Mouse (Mus musculus): ENCODE measurements around the gene Ubqln1. TPM values are rescaled to one million over a fixed set of nuclear protein-coding genes. Genes with fewer than 3 reads are reported as not detected.
"Not testable (repeated sequence)": the region's sequence is repeated elsewhere in the genome, so short reads cannot be mapped to it uniquely, and the experiment has no call there.

Ubqln1 gene
- total RNA-seq, 2 experiments from 2014 or later: 49.0 to 51.9 TPM

DNA sequence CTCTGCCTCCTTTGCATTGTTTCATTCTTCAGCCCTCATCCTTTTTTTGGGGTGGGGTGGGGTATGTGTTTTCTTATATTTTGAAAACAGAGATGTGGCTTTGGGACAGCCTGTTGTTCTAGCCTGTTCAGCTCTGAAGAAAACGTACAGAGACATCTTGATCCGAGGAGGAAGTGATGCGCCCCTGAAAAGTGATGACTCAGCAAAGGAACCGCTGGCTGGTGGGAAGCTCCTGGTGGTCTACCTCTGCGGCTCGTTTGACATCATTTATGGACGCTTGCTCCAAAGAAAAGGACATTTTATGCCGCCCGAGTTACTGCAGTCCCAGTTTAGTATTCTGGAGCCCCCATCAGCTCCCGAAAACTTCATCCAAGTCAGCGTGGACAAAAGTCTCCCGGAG lies 52.1 kb downstream of the Ubqln1 start:
- no peak for DNase-seq
- intact Hi-C loops (cut with DNase I): no loop called here
- H3K27ac ChIP-seq: no peak overlapping the region
- TF ChIP-seq CTCF (IDR thresholded peaks at IDR 0.05): no peak
- H3K4me3 ChIP-seq: no peak overlapping the region

GRCm38 (mm10) chr13:58160761-58161160 lies 54.7 kb downstream of the Ubqln1 start:
- no peak for DNase-seq
- H3K27ac ChIP-seq: no peak overlapping the region
- intact Hi-C loops (cut with DNase I): no loop called here
- TF ChIP-seq CTCF (IDR thresholded peaks at IDR 0.05): no peak
- no peak overlapping the region for H3K4me3 ChIP-seq

GRCm38 (mm10) chr13:58158099-58158912 lies 57.1 kb downstream of the Ubqln1 start:
- peak; percentile 88 for DNase-seq
- peak overlapping the region; percentile 89 for H3K27ac ChIP-seq
- intact Hi-C loops (cut with DNase I): loop anchor here (2.0 to 10.0 kb wide), 4 partner anchors 74 to 384 kb away; partner anchors contain the start of gene 2210016F16Rik
- no peak; the same call in 1 of the 2 replicates for TF ChIP-seq CTCF (IDR thresholded peaks at IDR 0.05)
- H3K4me3 ChIP-seq: peak overlapping the region; percentile 90

DNA sequence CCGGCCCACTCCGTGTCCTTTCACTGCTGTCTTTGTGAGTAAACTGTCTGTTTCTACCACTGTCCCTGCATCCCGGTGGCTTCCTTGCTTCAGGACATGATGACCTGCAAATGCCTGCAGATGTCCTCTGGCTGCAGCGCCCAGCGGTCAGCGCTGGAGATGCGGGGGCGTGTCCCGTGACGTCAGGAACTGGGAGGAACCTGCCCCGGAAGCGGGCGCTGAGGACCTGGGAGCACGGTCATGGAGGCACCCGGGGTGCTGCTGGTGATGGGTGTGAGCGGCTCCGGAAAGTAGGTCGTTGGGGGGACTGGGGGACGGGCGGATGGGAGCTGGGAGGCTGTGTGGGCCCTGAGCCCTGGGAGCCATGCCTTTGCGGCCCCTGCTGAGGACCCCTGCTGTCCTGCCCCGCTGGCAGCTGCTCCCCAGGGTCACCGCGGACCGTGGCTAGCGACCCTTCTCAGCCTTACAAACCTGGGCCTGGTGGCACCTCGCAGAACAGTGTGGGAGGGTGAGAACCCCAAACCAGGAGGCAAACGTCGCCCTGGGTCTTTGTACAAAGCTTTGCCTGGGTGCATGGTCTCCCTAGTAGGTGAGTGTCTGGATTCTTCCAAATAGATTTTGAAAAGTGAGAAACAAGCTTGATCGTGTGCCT lies 57.9 kb downstream of the Ubqln1 start, which contains the start of gene Idnk:
Idnk (plus strand) TSS at position 203 of the 652 bp plus-strand sequence.
- peak within 1 kb of the TSS; percentile 90 for H3K4me3 ChIP-seq
- peak within 1 kb of the TSS; percentile 89 for H3K27ac ChIP-seq
- DNase-seq: peak; percentile 94
- intact Hi-C loops (cut with DNase I): loop anchor here (2.0 to 10.0 kb wide), 5 partner anchors 29 to 385 kb away; partner anchors contain the start of genes 2210016F16Rik and Hnrnpa0
- TF ChIP-seq CTCF (IDR thresholded peaks at IDR 0.05): peak; percentile 37

GRCm38 (mm10) chr13:58157036-58157435 lies 58.4 kb downstream of the Ubqln1 start:
- H3K27ac ChIP-seq: peak overlapping the region; percentile 89
- DNase-seq: no peak
- H3K4me3 ChIP-seq: peak overlapping the region; percentile 90
- intact Hi-C loops (cut with DNase I): loop anchor here (2.0 to 10.0 kb wide), 4 partner anchors 28 to 385 kb away; partner anchors contain the start of genes 2210016F16Rik and Hnrnpa0
- TF ChIP-seq CTCF (IDR thresholded peaks at IDR 0.05): no peak

DNA sequence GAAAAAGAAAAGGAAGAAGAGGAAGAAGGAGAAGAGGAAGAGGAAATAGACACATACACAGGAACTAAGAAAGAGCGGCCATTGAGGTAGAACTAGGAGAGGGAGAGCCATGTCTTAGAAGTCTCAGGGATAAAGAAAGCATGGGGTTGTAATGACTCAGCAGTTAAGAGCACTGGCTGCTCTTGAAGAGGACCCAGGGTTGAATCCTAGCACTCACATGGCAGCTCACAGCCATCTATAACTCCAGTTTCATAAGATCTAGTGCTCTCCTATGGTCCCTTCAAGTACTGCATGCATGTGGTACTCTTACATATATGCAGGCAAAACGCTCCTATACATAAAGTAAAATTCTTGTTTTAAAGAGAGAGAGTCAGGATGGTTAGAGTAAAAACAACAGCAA lies 59.4 kb downstream of the Ubqln1 start:
- intact Hi-C loops (cut with DNase I): loop anchor here (2.0 to 10.0 kb wide), 4 partner anchors 27 to 386 kb away; partner anchors contain the start of genes 2210016F16Rik and Hnrnpa0
- Histone ChIP-seq H3K4me3 (no peak overlapping the region), H3K27ac (no peak overlapping the region)
- no peak for DNase-seq
- peak; percentile 14; the same call in 1 of the 2 replicates for TF ChIP-seq CTCF (IDR thresholded peaks at IDR 0.05)

GRCm38 (mm10) chr13:58150442-58150841 lies 65.0 kb downstream of the Ubqln1 start:
- TF ChIP-seq CTCF (IDR thresholded peaks at IDR 0.05): no peak
- H3K4me3 ChIP-seq: no peak overlapping the region
- DNase-seq: no peak
- H3K27ac ChIP-seq: no peak overlapping the region
- intact Hi-C loops (cut with DNase I): loop anchor here (10.0 kb wide), 1 partner anchor 234 kb away; the partner anchor contains the start of gene 2210016F16Rik

DNA sequence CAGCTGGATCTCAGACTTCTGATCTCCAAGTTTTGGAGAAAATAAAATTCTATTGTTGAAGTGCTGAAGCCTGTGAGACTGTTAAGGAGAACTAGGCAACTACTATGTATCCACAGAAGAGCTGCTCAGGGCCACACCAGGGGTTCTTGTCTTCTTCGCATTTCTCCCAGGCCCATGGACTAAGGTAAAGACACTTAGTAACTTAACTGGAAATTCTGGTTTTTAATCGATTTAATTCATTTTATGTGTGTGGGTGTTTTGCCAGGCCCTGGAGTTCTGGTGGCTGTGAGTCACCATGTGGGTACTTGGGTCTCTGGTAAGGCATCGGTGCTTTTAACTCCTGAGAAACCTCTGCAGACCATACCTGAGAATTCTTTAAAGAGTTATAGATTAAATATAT lies 65.8 kb downstream of the Ubqln1 start:
- Histone ChIP-seq H3K4me3 (no peak overlapping the region), H3K27ac (no peak overlapping the region)
- DNase-seq: no peak
- no peak for TF ChIP-seq CTCF (IDR thresholded peaks at IDR 0.05)
- intact Hi-C loops (cut with DNase I): loop anchor here (10.0 kb wide), 1 partner anchor 235 kb away; the partner anchor contains the start of gene 2210016F16Rik

GRCm38 (mm10) chr13:58149033-58149558 lies 66.4 kb downstream of the Ubqln1 start:
- Histone ChIP-seq H3K27ac (no peak overlapping the region), H3K4me3 (peak overlapping the region; percentile 58)
- DNase-seq: no peak
- TF ChIP-seq CTCF (IDR thresholded peaks at IDR 0.05): peak; percentile 69
- intact Hi-C loops (cut with DNase I): no loop called here

GRCm38 (mm10) chr13:58148256-58148831 lies 67.1 kb downstream of the Ubqln1 start:
- peak overlapping the region; percentile 58 for H3K4me3 ChIP-seq
- intact Hi-C loops (cut with DNase I): no loop called here
- TF ChIP-seq CTCF (IDR thresholded peaks at IDR 0.05): no peak
- DNase-seq: no peak
- H3K27ac ChIP-seq: peak overlapping the region; percentile 17; the same call in 1 of the 2 replicates

- no peak for DNase-seq
- intact Hi-C loops (cut with DNase I): no loop called here
- no peak overlapping the region for H3K4me3 ChIP-seq
- no peak overlapping the region for H3K27ac ChIP-seq
- no peak for TF ChIP-seq CTCF (IDR thresholded peaks at IDR 0.05)
Measured at GRCm38 (mm10) chr13:58147760-58148159, 67.7 kb downstream of the Ubqln1 start.

- intact Hi-C loops (cut with DNase I): not testable (repeated sequence)
Measured at GRCm38 (mm10) chr13:58146603-58147002, 68.8 kb downstream of the Ubqln1 start.

More at GRCm38 (mm10) chr13:58146603-58147002, 68.8 kb downstream of the Ubqln1 start:
- not testable (repeated sequence) for H3K4me3 ChIP-seq, H3K27ac ChIP-seq, DNase-seq

Measured in gastrocnemius, adult 2 months (tissue).